Mouse (Mus musculus): ENCODE measurements at regions not wholly inside any gene's neighbourhood (a gene's known extent, or its start where the extent isn't known, plus 50 kb on each side); places are given as distances from the start of the nearest gene placed in this dataset.

DNA sequence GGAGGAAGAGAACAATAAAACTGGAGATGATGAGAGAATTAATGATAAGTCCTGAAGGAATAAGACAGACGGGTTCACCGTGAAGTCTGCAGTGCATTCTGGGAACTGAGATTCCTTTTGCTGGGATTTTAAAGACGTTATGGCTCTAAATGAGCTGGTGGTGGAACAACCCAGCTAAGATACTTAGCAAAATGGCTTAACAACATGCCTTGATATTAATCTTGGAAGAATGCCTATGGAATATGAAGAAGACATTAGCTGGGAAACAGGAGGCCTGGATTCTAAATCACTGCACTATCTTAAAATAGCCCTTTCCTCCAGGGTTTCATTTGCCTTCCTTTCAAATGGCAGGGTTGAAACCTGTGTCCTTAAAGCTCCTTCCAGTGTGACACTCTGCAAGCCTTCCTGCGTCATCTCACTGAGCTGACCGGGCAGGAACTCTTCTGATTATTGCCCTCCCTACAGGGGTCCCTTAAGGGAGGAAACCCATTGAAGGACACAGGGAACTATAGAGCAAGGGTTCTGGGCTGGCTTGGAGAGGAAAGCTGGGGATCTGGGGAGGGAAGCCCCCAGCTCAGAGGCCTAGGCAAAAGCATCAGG is 323.9 kb upstream of the Trib2 start:
- no peak for DNase-seq (ENCODE audit: low read depth, low spot score)

DNA sequence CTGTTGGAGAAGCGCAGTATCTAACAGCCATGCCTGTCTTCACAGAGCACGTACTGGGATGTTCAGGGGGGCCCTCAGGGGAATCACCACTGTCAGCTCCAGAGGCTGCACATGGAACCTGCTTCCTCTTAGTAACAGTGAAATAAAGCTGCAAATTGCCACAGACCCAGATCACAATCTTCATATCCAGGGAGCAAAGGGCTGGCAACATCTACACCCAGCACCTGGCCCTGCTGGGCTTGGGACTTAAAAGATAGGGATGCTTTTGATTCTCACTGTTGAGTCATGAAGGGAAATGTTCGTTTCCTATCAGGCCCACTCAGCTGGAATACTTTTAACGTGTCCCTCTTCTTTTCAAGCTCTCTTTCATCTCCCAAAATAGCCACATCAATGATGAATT is 322.4 kb upstream of the Trib2 start:
- DNase-seq (ENCODE audit: low read depth, low spot score): no peak

DNA sequence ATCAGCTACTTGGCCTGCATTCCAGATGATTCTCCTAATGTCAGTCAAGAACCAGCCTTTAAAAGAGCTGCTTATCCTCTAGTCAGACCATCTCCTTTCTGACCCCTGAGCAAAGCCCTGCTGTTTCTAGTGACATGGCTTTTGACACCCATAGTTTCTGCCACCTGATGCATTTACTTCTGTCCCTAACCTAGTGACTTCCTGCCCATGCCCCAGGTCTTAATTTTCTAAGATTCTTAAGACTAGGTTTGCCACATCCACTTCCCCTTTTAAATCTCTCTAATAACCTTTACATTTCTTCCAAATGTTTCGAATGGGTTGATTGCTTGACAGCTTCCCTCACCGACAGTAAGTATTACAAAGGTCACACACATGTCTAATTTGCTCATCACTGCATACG is 321.1 kb upstream of the Trib2 start:
- DNase-seq (ENCODE audit: low read depth, low spot score): no peak

DNA sequence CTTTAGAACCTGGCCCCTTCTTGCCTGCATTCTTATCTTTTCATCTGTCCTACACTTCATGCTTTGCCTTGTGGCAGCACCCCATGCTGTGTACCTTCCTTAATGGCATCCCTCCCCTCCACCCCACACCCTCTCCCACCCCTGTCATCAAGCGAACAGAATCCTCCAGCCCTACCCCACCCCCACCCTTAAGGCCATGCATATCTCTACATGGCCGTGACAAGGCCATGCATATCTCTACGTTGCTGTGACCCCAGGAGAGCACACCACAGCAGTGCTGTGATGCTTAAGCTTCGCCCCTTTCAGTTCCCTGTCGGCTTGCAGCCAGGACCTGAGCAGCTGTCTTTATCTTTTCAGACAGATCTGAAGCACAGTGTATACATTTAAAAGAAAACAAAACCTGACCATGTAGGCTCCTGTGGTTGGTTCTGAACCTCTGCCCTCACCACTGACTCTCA is 319.5 kb upstream of the Trib2 start:
- DNase-seq (ENCODE audit: low read depth, low spot score): no peak

- DNase-seq (ENCODE audit: low read depth, low spot score): no peak
Observed at GRCm38 (mm10) chr12:16135602-16136213, 319.0 kb upstream of the Trib2 start.

- DNase-seq (ENCODE audit: low read depth, low spot score): no peak
Observed at GRCm38 (mm10) chr12:16134446-16134845, 317.7 kb upstream of the Trib2 start.

GRCm38 (mm10) chr12:16133253-16133652 is 316.5 kb upstream of the Trib2 start:
- DNase-seq (ENCODE audit: low read depth, low spot score): no peak

GRCm38 (mm10) chr12:16131740-16132077 is 315.0 kb upstream of the Trib2 start:
- no peak for DNase-seq (ENCODE audit: low read depth, low spot score)

DNA sequence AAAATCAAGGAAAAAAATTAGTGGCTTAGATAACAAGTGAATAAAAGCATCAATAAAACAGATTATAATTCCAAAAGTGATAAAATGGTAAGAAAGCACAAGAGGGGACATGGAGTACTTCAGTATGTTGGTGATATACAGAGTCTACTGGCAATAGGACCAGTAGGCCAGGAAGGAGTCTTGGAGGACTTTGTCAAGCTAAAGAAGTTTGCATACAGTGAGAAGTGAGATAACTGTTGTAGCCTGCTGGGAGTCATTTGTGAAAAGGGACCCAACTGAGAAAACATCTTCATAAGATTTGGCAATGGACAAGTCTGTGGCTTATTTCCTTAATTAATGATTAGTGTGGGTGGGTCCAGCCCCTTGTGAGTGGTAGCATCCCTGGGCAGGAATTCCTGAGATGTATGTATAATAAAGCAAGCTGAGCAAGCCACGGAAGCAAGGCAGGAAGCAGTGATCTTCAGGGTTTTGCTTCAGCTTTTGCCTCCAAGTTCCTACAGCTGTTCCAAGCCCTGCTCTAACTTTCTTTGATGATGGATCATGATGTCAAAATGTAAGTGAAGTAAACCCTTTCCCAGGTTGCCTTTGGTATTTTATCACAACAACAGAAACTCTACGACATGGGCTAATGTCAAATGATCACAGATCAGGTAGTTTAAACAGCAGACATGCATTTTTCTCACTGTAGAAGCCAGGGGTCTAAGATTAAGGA is 314.5 kb upstream of the Trib2 start:
- DNase-seq (ENCODE audit: low read depth, low spot score): no peak

DNA sequence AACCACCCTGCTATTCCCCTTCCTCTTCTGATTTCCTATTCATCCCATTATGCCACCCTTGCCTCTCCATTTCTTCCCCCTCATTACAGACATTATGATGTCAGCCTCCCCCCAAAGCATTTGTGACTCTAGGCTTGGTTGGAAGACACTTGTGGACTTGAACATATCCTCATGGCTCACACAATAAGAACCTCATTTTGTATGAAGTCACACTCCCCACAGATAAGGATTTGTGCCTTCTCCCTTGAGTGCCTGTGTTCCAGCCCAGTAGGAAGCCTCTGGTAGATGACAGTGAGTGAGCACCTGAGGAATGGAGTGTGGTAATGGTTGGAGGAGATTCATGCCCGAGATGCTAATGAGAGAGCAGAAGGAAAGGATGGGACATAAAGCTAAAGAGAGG is 313.9 kb upstream of the Trib2 start:
- DNase-seq (ENCODE audit: low read depth, low spot score): no peak

- no peak for DNase-seq (ENCODE audit: low read depth, low spot score)
Observed at GRCm38 (mm10) chr12:16129923-16130322, 313.2 kb upstream of the Trib2 start.

- no peak for DNase-seq (ENCODE audit: low read depth, low spot score)
Observed at GRCm38 (mm10) chr12:16129243-16129642, 312.5 kb upstream of the Trib2 start.

DNA sequence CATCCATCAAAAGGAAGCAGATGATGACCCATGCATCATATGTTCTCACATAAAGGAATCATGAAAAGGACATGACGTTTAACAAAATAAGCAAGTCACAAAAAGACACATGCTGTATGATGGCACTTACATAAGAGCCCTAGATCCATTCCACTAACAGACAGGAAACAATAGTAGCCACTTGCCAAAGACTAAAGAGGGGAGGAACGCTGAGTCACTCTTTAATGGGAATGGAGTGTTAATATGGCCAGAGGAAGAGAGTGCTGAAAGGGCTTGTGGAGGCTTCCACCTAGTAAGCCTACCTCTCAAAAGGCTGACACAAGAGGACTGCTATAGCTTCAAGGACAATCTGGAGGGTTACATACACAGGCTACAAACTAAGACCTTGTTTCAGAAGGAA is 308.2 kb upstream of the Trib2 start:
- DNase-seq (ENCODE audit: low read depth, low spot score): no peak

DNA sequence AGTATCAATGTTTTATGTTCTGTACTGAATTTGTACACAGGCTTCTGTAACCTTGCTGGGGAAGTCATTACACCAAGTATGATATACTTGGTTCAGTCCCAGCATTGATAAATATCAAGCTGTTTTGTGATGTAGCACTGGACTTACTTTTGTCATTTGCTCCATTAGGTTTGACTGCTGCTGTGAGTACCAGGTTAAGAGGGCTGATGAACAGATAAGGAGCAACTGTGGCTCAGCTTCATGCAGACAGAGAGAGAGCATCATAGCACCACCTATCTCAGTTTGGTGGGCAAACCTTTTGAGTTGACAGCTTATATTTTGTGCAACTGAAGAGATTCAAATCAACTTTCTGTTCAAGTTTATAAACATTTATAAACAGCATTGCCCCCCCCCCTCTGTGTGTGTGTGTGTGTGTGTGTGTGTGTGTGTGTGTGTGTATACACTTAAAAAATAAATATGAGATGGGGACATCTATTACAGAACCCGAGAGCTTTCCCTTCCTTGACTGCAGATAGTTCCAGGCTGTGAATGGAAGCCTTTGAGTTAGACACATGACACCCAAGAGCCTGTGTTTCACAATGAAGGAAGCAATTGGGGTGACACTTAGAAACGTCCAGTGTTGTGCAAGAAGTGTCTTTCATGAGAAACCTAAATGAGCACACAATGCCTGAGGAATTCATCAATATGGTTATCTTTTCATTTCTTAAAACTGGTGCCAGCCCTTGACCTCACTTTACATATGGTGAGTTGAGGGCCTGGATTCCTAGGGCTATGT is 305.8 kb upstream of the Trib2 start:
- no peak for DNase-seq (ENCODE audit: low read depth, low spot score)

DNA sequence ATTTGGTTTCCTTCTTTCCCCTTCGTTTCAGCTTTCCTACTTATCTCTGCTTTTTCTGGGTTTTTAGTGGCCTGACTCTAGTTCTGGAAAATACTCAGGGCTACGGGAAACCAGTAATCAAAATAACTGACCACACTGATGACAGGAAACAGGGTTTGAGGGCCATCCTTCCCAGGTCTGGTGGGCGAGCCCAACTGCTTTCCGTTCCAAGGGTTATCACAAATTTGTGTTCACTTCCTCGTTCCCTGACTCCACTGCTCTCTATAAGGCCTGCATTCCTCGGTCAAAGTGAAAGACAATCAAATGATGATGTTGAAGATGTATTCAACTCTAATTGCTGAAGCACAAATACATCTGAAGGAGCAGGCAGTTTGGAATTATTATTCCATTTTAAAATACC is 305.1 kb upstream of the Trib2 start:
- DNase-seq (ENCODE audit: low read depth, low spot score): no peak

DNA sequence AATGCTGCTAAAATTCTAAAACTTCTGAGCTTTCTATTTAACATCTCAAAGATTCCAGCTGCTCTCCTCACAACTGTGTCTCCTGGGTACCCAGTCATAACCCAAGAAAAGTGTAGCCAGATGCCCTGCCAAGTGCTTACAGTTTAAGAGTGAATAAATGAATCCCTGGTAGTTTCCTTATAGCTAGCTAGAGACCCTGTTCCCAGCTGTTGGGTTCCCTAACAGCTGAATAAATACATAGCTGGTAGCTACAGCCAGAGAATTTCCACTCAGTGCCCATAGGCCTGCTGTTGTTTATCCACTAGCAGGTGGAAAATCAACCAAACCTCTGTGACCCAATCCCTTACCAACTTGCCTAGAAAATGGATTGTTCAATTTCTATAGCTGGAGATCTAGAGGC is 302.0 kb upstream of the Trib2 start:
- no peak for DNase-seq (ENCODE audit: low read depth, low spot score)

DNA sequence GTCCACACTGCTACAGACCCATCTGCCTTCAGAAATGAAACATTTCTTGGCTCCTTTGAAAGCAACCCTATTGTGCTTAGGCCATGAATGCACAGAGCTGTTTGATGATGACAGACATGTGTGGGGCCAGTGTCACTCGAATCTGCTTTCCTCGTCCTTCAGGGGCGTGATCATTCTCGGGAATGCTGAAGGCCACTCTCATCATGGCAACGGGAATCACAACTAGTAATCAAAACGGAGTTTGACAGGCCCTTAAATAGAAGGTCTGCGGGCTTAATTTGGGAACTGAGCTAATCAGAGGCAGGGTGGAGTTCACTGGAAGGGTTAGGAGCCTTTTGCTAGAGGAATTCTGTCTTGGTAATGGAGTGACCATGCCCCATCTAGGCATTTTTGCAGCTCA is 290.2 kb upstream of the Trib2 start:
- no peak for DNase-seq (ENCODE audit: low read depth, low spot score)

DNA sequence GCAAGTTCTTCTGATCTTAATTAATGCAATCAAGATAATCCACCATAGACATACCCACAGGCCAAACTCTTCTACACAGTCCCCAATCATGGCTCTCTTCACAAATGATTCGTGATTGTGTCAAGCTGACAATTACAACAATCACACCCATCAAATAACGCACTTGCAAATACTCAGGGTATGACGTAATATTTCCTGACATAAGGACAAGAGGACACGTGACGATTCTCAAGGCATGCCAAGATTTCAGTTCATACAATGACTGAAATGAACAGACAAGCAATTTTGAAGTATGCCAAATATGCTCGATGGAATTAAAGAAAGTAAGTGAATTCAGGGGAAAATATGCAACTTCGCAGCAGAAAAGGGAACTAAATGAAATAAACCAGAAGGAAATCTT is 282.1 kb upstream of the Trib2 start:
- no peak for DNase-seq (ENCODE audit: low read depth, low spot score)

GRCm38 (mm10) chr12:16092643-16093042 is 275.9 kb upstream of the Trib2 start:
- no peak for DNase-seq (ENCODE audit: low read depth, low spot score)

DNA sequence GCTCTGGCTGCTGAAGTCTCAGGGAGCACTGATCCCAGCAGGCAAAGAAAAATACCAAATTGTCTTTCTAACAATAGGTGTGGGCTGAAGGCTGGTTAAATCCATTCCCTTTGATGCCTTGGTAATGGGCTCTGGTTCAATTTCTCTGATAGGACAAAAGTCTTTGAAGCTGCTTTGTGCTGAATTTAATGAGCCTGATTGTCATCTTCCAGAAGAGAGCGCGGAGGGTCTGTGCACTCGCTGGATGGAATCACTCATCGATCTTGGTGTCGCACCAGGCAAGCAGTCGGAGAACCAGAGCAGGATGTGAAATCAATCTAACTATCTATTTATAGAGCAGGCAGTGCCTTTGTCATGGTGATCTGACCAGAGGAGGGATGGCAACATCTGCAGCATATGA is 274.6 kb upstream of the Trib2 start:
- no peak for DNase-seq (ENCODE audit: low read depth, low spot score)

- DNase-seq (ENCODE audit: low read depth, low spot score): no peak
Observed at GRCm38 (mm10) chr12:16083176-16083575, 266.5 kb upstream of the Trib2 start.

DNA sequence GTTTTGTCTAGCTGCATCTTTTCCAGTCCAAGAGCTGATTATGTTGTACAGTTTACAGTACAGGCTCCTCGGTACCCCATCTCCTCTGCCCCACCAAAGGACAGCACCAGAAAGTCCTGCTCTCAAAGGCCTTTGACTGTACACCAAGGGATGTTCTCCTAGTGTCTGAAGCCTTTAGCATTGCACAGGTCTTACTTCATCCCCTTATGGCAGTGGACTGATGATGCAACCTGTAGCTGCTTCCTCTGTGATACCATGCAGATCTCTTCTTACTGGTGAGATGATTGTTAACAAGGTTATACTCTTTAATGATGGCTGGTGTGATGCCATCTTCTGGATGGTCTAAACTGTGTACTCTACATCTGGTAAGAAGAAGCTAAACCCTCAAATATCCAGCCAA is 260.5 kb upstream of the Trib2 start:
- DNase-seq (ENCODE audit: low read depth, low spot score): no peak

DNA sequence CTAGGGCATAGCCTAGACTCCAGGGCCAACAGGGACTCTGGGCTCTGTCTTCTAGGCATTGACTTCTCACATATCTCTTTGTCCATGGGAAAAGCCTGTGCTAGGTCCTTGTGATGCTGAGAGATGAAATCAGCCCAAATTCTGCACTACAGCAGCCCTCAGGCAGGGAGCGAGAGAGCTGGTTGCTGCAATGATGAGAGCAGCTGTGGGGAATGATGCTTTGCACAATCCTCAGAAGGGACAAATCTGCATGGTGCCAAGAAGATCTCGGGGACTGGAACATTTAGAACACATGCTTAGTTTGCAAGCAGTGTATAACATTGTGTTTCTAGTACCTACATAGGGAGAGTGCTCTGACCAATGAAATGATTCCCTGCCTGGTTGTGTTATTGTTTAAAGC is 259.2 kb upstream of the Trib2 start:
- no peak for DNase-seq (ENCODE audit: low read depth, low spot score)

All from retina, adult 2 months (tissue).